Mouse (Mus musculus): ENCODE measurements around the gene Fbxl20.

GRCm38 (mm10) chr11:98149786-98150624 lies at the start of gene Fbxl20:
- TF ChIP-seq CTCF (conservative IDR thresholded peaks at IDR 0.05; ENCODE audit: low read length) (no peak), NANOG (IDR thresholded peaks at IDR 0.05; ENCODE audit: borderline replicate concordance, low read length) (no peak), POU5F1 (IDR thresholded peaks at IDR 0.05; ENCODE audit: borderline replicate concordance, low read length) (no peak)
